Mouse (Mus musculus) layer of hippocampus, postnatal 10 days (tissue): ENCODE measurements around the gene Zfhx2. TPM values are rescaled to one million over a fixed set of nuclear protein-coding genes. Genes with fewer than 3 reads are reported as not detected.

Experiments
- DNase-seq, 2 experiments: peaks; one replicate each; pipeline ENCODE4 v3.0.0; 2021; ENCODE audit warnings: low spot score in 2 of 2
- total RNA-seq, 2 experiments: library from RNA; stranded (reverse); gene quantifications; 2 replicates each; pipeline ENCODE4 v1.2.3; 2021

Gene Zfhx2
- total RNA-seq, 2 experiments from 2014 or later: 34.0 to 39.3 TPM

- DNase-seq: peak; percentile 87 to 88
These were observed 12.7 kb downstream of the Zfhx2 start for GRCm38 (mm10) chr14:55079214-55079970.

GRCm38 (mm10) chr14:55078366-55078989 is 13.6 kb downstream of the Zfhx2 start:
- DNase-seq: peak in 1 of 2 experiments; percentile 28

- peak; percentile 32 to 56 for DNase-seq
These were observed 14.4 kb downstream of the Zfhx2 start for GRCm38 (mm10) chr14:55077481-55078365.

GRCm38 (mm10) chr14:55076956-55077355 is 15.2 kb downstream of the Zfhx2 start:
- DNase-seq: no peak

- DNase-seq: peak; percentile 62 to 68
These were observed 15.9 kb downstream of the Zfhx2 start for GRCm38 (mm10) chr14:55076224-55076623.

GRCm38 (mm10) chr14:55074416-55074815 is 17.7 kb downstream of the Zfhx2 start:
- no peak for DNase-seq

- no peak for DNase-seq
These were observed 20.4 kb downstream of the Zfhx2 start for GRCm38 (mm10) chr14:55071756-55072155.

GRCm38 (mm10) chr14:55066042-55066441 is 26.1 kb downstream of the Zfhx2 start:
- DNase-seq: peak in 1 of 2 experiments; percentile 43

GRCm38 (mm10) chr14:55065391-55065790 is 26.7 kb downstream of the Zfhx2 start:
- peak in 1 of 2 experiments; percentile 48 for DNase-seq

GRCm38 (mm10) chr14:55064481-55065370 is 27.4 kb downstream of the Zfhx2 start:
- DNase-seq: peak in 1 of 2 experiments; percentile 34

GRCm38 (mm10) chr14:55063581-55064381 is 28.3 kb downstream of the Zfhx2 start:
- DNase-seq: peak; percentile 41 to 51

- no peak for DNase-seq
These were observed 29.0 kb downstream of the Zfhx2 start for GRCm38 (mm10) chr14:55063117-55063516.

GRCm38 (mm10) chr14:55062626-55063025 is 29.5 kb downstream of the Zfhx2 start:
- peak; percentile 36 to 62 for DNase-seq

- no peak for DNase-seq
These were observed 30.3 kb downstream of the Zfhx2 start for GRCm38 (mm10) chr14:55061845-55062244.

GRCm38 (mm10) chr14:55059931-55060330 is 32.2 kb downstream of the Zfhx2 start:
- no peak for DNase-seq

- DNase-seq: no peak
These were observed 33.1 kb downstream of the Zfhx2 start for GRCm38 (mm10) chr14:55059009-55059408.

- DNase-seq: peak; percentile 94 to 95
These were observed 36.8 kb downstream of the Zfhx2 start for GRCm38 (mm10) chr14:55055167-55055834.

GRCm38 (mm10) chr14:55054191-55054749 is 37.9 kb downstream of the Zfhx2 start:
- peak; percentile 69 to 72 for DNase-seq

- DNase-seq: peak; percentile 89 to 90
These were observed 38.4 kb downstream of the Zfhx2 start for GRCm38 (mm10) chr14:55053708-55054190.
